Mouse (Mus musculus) induced T-regulatory cell, adult 2 months (primary cell): ENCODE data around the gene Rubcnl.

Source experiments
- DNase-seq: peaks from one replicate; pipeline ENCODE4 v3.0.0-alpha.2; 2012; ENCODE audit warnings: low read depth

Gene Rubcnl

DNA sequence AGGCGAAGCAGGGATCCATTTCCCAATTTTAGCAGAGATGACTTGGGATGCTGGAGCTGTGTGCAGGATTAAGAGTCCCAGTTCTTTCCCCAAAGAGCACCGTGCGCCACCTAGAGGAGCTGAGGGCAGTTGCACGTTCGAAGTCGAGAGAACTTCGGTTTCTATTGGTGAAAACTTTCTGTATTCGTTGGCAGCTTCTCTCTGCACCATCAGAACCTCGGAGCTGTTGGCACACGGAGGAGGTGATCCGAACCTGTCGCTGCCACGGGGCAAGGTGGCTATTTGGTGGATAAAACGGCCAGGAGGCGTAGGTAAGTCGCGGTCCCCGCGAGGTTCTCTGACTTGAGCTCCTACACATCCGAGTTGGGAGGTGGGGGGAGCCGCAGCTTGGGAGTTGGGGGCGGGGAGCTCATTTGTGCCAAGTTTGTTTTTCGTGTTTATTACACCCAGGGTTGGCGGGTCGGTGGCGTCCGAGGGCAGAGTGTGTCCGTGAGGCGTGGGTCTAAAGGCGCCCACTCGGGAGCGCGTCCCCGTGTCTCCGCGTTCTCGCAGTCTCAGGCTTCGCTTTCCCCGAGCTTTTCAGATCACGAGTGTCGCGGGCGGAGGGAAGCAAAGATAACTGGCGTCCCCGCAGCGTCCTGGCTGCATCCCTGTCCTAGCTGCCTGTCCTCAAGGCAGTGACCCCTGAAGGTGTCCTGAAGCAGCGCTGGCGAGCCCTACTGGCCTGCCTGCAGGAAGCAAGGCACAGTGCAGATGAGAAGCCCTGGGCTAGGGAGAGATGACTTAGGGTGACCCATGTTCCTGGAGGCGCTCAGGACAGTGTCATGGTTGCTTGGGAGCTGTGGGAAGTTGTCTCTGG is at the start of gene Rubcnl:
Rubcnl (plus strand) TSS at position 172 of the 859 bp plus-strand sequence.
- DNase-seq, result peak; percentile 91

DNA sequence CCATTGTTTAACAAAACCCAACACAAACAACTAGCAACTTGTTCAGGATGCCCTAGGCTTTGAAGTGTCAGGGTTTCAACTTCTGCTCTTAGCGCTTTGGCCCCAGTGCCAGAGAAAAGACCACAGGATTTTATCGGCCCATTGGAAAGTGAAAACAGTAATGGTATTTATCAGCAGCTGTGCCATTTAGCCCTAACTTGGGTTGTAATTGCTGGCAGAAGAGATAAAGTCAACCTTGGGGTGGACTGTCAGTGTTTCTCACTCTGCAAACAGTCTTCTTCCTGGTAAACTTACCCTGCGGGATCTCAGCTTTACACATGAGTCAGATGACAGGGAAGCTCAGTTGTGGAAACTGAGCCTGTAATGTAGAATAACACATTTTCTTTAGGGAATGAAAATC is 43.6 kb upstream of the Rubcnl start:
- DNase-seq, result no peak

GRCm38 (mm10) chr14:74972687-74973086 is 43.1 kb upstream of the Rubcnl start:
- no peak for DNase-seq

- peak; percentile 46 for DNase-seq
Observed at GRCm38 (mm10) chr14:74974136-74974651, 41.6 kb upstream of the Rubcnl start.

GRCm38 (mm10) chr14:74976972-74977371 is 38.9 kb upstream of the Rubcnl start:
- no peak for DNase-seq

DNA sequence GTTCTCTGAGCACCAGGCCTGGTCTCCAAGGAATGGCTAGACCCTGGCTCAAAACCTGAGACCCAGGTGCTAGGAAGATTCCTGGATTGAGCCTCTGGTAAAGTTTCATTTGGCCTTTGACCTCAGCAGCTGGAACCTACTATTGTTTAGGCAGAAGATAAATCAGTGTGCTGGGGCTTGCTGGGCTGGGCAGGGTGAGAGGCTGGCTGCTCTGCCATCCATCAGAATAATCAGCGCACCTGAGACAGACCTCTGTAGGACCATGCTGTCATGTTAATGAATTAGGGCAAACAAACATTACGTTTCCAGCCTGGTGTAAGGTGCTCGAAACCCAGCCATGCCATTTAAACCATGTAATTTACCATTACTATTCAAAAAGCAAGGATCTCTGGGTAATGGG is 34.8 kb upstream of the Rubcnl start:
- no peak for DNase-seq

GRCm38 (mm10) chr14:74983079-74983478 is 32.7 kb upstream of the Rubcnl start:
- DNase-seq, result no peak

GRCm38 (mm10) chr14:74984817-74985391 is 30.9 kb upstream of the Rubcnl start:
- peak; percentile 80 for DNase-seq

- DNase-seq, result no peak
Observed at GRCm38 (mm10) chr14:74985658-74986057, 30.2 kb upstream of the Rubcnl start.

GRCm38 (mm10) chr14:74986527-74986926 is 29.3 kb upstream of the Rubcnl start:
- DNase-seq, result no peak

DNA sequence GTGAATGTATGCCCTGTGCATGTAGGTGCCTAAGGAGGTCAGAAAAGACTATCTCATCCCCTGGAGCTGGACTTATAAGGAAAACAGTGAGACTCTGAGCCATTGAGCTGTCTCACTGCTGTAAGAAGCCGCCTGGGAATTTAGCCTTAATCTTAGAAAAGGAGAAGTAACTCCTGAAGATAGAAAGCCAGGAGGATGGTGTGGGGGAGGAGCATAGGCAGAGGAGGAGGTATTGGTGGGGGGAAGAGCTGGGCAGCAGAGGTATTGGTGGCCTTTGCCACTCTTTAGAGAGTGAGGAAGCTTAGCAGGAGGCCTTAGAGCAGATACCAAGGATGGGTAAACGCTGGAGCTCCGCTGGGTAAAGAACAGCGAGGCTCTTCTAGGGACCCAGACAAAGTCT is 26.5 kb upstream of the Rubcnl start:
- DNase-seq, result no peak

DNA sequence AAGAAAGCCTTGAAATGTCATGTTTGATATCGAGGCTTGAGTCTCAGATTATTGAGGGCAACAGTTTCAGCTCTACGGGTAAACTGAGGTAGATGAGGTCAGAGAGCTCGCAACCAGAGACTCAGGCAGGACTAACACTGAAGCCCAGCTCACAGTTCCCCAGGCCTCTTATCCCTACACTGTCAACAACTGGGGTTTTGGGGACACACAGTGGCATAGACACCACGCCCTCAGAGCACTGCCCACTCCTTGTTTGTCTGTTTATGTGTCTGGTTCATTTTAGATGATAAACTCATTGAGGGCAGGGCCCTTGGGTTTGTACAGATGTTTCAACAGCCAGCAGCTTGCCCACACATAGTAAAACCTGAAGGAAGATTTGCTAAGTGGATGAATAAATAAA is 25.9 kb upstream of the Rubcnl start:
- DNase-seq, result no peak

GRCm38 (mm10) chr14:74990504-74990903 is 25.3 kb upstream of the Rubcnl start:
- peak; percentile 85 for DNase-seq

DNA sequence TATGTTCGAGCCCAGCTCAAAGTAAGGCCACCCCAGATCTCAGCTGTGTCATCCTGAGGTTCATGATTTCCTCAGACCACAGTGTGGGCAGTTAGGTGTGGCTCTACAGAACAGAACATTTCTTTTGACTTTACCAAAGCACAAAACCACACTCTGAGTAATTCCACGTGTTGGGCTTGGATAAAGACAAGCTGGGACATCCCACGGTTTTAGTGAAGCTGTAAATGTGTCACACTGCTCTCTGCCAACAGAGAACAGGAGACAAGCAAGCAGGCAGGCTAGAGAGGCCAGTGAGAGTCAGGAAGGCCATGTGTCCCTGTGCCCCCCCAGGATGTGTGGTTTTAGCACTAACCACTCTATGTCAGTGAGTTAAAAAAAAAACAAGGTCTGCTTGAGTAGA is 19.3 kb upstream of the Rubcnl start:
- peak; percentile 43 for DNase-seq

- DNase-seq, result no peak
Observed at GRCm38 (mm10) chr14:74997041-74997440, 18.8 kb upstream of the Rubcnl start.

DNA sequence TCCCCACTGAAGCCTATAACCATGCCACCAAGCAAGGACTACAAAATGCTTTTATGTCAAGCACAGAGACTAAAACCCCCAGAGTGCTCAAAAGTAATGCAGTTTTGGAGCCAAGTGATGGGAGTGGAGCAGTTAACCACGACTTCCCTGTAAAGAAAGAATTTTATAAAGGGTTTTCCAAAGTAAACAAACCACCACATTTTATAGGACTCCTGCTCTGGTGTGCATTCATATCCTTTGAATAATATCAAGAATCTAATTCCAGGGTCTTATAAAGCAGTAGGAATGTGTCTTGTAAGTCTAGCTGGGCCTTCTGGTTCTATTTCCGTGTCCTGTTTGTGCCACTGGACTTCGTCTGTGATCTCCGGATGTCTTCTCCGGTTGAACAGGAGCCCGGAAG is 14.5 kb upstream of the Rubcnl start:
- no peak for DNase-seq

- no peak for DNase-seq
Observed at GRCm38 (mm10) chr14:75003356-75003755, 12.5 kb upstream of the Rubcnl start.

- peak; percentile 15 for DNase-seq
Observed at GRCm38 (mm10) chr14:75005478-75006199, 10.2 kb upstream of the Rubcnl start.

GRCm38 (mm10) chr14:75010346-75010745 is 5.5 kb upstream of the Rubcnl start:
- DNase-seq, result peak; percentile 43

DNA sequence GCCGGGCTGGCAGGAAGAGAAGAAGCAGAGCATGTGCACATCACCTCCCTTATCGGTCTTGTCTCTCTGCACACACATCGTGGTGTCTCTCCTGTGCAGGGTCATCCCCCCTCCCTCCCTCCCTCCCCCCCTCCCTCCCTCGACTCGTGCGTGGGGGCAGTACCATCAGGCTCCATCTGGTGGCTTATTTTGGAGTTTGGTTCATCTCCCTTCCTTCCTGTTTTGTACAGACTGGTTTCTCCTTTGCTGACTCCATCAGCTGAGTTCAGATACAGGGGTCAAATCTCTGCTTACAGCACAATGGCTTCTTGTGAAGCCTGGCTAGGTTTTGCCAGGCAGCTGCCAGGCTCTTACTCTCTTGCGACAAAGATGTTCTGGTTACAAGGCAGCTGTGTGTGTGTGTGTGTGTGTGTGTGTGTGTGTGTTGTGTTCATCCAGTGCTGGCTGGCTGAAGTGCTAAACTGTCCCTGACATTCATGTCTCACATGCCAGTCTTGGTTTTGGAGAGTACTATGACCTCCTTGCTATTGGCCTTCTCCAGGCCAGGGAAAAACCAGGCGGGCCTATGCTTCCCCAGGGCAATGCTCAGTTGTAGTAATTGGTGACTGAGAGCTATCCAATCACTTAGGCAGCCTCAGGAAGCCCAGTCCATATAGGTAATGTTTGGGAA is 4.7 kb upstream of the Rubcnl start:
- DNase-seq, result peak; percentile 69

DNA sequence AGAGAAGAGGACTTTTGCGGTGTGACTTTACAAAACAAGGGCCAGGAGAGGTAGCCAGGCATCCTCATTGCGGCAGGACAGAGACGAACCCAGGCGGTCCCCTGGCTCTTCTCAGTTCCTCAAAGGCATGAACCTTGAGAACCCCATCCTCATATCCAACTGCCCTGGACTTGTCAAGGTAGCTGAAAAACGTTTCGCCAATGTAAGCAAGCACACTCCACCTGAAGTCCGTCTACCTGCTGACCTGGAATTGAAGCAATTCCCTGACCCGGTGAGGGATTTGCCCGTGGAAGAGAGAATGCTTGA is 841 bp downstream of the Rubcnl start:
- no peak for DNase-seq

DNA sequence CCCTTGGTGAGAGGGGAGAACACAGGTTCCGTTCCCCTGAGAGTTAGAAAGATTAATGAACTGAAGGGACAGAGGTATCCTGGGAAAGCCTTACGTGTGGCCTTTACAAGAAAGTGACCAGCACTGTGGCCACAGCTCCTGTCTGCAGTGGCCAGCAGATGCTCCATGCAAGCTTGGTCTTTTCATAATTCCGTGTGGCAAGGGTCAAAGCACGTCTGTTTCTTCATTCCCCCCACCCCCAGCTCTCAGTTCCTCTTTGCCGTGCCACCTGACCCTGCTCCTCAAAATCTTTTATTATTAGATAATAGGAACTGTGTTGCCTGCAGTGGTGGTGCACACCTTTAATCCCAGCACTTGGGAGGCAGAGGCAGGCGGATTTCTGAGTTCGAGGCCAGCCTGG is 1.4 kb downstream of the Rubcnl start:
- no peak for DNase-seq
